In genomic region chr5:65177026-65177514, GRCm38 (mm10) we compare ENCODE assay signal across 9 mouse cellular contexts. TPM values are rescaled to one million over a fixed set of nuclear protein-coding genes. Genes with fewer than 3 reads are reported as not detected.
DNase-seq lines count a peak whose midpoint lies in the region; ATAC-seq and TF ChIP-seq lines count a peak whose summit lies in the region.
"Had no signal": no experiment of that assay in that cellular context is flagged by ENCODE, and none has a peak within 500 bp of the region (broad histone marks: within the 10 kb centered on the region; RNA-seq: fewer than 3 reads in every experiment).

No protein-coding gene starts in this region.

- no peak for TF ChIP-seq POLR2A in limb, embryonic 14.5 days (IDR thresholded peaks at IDR 0.05; ENCODE audit: borderline replicate concordance, extremely low read depth, insufficient read depth, insufficient read length)

- H3K4me2 ChIP-seq in forebrain, embryonic 15.5 days (replicated peaks), result no peak overlapping the region
- no peak overlapping the region for H3K4me2 ChIP-seq in forebrain, embryonic 12.5 days
- peak overlapping the region; percentile 31 for H3K4me2 ChIP-seq in heart, embryonic 16.5 days (ENCODE audit: low read depth, low read length)
- no peak overlapping the region for H3K4me2 ChIP-seq in limb, embryonic 14.5 days (replicated peaks; ENCODE audit: low read depth, low read length, severe bottlenecking)

- ATAC-seq in forebrain, embryonic 15.5 days (replicated peaks), result peak; percentile 43; the same call in 1 of the 2 replicates
- no peak; the same call in 1 of the 2 replicates for ATAC-seq in forebrain, embryonic 12.5 days (ENCODE audit: low FRiP score)
- ATAC-seq in Patski, result peak; percentile 44
- ATAC-seq in heart, embryonic 16.5 days (replicated peaks; ENCODE audit: extremely low read depth, insufficient read depth, low FRiP score), result peak; percentile 56
- no peak for ATAC-seq in limb, embryonic 14.5 days (ENCODE audit: low FRiP score, low read depth)
- ATAC-seq in megakaryocyte progenitor cell, adult 5-6 weeks (replicated peaks; ENCODE audit: poor library complexity), result no peak

- no peak for DNase-seq in Patski (ENCODE audit: low read depth, low spot score)
- DNase-seq in limb, embryonic 14.5 days (ENCODE audit: low spot score), result peak; percentile 71
- no peak for DNase-seq in gastrocnemius, adult 2 months
- no peak for DNase-seq in gastrocnemius, adult 18-20 months (ENCODE audit: low spot score)

- peaks cover 33% of the 10 kb centered on the region for H3K4me1 ChIP-seq in forebrain, embryonic 15.5 days
- H3K4me1 ChIP-seq in forebrain, embryonic 12.5 days, result peaks cover 32% of the 10 kb centered on the region
- H3K4me1 ChIP-seq in heart, embryonic 16.5 days (ENCODE audit: control insufficient read depth, insufficient read depth, low read length), result peaks cover 32% of the 10 kb centered on the region
- peaks cover 35% of the 10 kb centered on the region for H3K4me1 ChIP-seq in limb, embryonic 14.5 days (ENCODE audit: control insufficient read depth, insufficient read depth, low read length)
- H3K4me1 ChIP-seq: megakaryocyte, embryonic 14.5 days had no signal

- CTCF ChIA-PET in Patski (lab: Charles Lee), result interaction anchor here (1.1 to 1.6 kb wide), 3 partner anchors 19 to 173 kb away, joined by 3 to 5 read pairs (median 4); no protein-coding TSS in a partner anchor

- no peak overlapping the region for H3K4me3 ChIP-seq in forebrain, embryonic 15.5 days
- no peak overlapping the region for H3K4me3 ChIP-seq in forebrain, embryonic 12.5 days (replicated peaks)
- H3K4me3 ChIP-seq in heart, embryonic 16.5 days (ENCODE audit: low read length), result no peak overlapping the region
- H3K4me3 ChIP-seq in limb, embryonic 14.5 days (replicated peaks; ENCODE audit: low read length), result no peak overlapping the region
- H3K4me3 ChIP-seq in gastrocnemius, adult 2 months, result no peak overlapping the region
- H3K4me3 ChIP-seq: megakaryocyte, embryonic 14.5 days had no signal

- WGBS in forebrain, embryonic 15.5 days, result 29% methylated on average over 11 of the region's 11 CpGs
- 55% methylated on average over 11 of the region's 11 CpGs for WGBS in forebrain, embryonic 12.5 days
- WGBS in heart, embryonic 16.5 days, result 12% methylated on average over 11 of the region's 11 CpGs
- 22% methylated on average over 11 of the region's 11 CpGs for WGBS in limb, embryonic 14.5 days

- H3K27me3 ChIP-seq in forebrain, embryonic 15.5 days, result no peaks in the 10 kb centered on the region
- H3K27me3 ChIP-seq in forebrain, embryonic 12.5 days, result no peaks in the 10 kb centered on the region
- no peaks in the 10 kb centered on the region for H3K27me3 ChIP-seq in Patski
- H3K27me3 ChIP-seq in heart, embryonic 16.5 days (ENCODE audit: control insufficient read depth, insufficient read depth, low read length), result no peaks in the 10 kb centered on the region
- no peaks in the 10 kb centered on the region for H3K27me3 ChIP-seq in limb, embryonic 14.5 days (ENCODE audit: control insufficient read depth, insufficient read depth, low read length)

- POLR2A ChIA-PET in Patski (lab: Charles Lee), result no interaction called here

- H3K9me3 ChIP-seq in forebrain, embryonic 15.5 days, result no peaks in the 10 kb centered on the region
- no peaks in the 10 kb centered on the region for H3K9me3 ChIP-seq in forebrain, embryonic 12.5 days
- no peaks in the 10 kb centered on the region for H3K9me3 ChIP-seq in heart, embryonic 16.5 days (replicated peaks; ENCODE audit: control insufficient read depth, low read length)
- H3K9me3 ChIP-seq in limb, embryonic 14.5 days (ENCODE audit: control insufficient read depth, low read length), result no peaks in the 10 kb centered on the region

- intact Hi-C loops in gastrocnemius, adult 2 months (cut with DNase I), result no loop called here

- no peak overlapping the region for H3K27ac ChIP-seq in forebrain, embryonic 15.5 days (replicated peaks)
- no peak overlapping the region for H3K27ac ChIP-seq in forebrain, embryonic 12.5 days
- H3K27ac ChIP-seq in heart, embryonic 16.5 days (ENCODE audit: low read length), result peak overlapping the region; percentile 84
- H3K27ac ChIP-seq in limb, embryonic 14.5 days (replicated peaks; ENCODE audit: low read depth, low read length), result no peak overlapping the region
- no peak overlapping the region for H3K27ac ChIP-seq in gastrocnemius, adult 2 months

- no peaks in the 10 kb centered on the region for H3K36me3 ChIP-seq in forebrain, embryonic 15.5 days
- no peaks in the 10 kb centered on the region for H3K36me3 ChIP-seq in forebrain, embryonic 12.5 days (replicated peaks)
- no peaks in the 10 kb centered on the region for H3K36me3 ChIP-seq in heart, embryonic 16.5 days (ENCODE audit: control insufficient read depth, insufficient read depth)
- H3K36me3 ChIP-seq in limb, embryonic 14.5 days (ENCODE audit: control insufficient read depth, insufficient read depth, low read length), result no peaks in the 10 kb centered on the region

- no peak for TF ChIP-seq CTCF in Patski (IDR thresholded peaks at IDR 0.05)
- TF ChIP-seq CTCF in gastrocnemius, adult 2 months (IDR thresholded peaks at IDR 0.05), result no peak

- in situ Hi-C loops in Patski (cut with MboI; ENCODE audit: low pct_unique_long_range_greater_than_20kb), result no loop called here

- H3K9ac ChIP-seq in forebrain, embryonic 15.5 days (replicated peaks), result no peak overlapping the region
- no peak overlapping the region for H3K9ac ChIP-seq in forebrain, embryonic 12.5 days
- H3K9ac ChIP-seq in heart, embryonic 16.5 days (ENCODE audit: low read length), result peak overlapping the region; percentile 43
- no peak overlapping the region for H3K9ac ChIP-seq in limb, embryonic 14.5 days (ENCODE audit: low read depth, low read length, severe bottlenecking)

RNA-seq across cellular contexts. Expression of gene Wdr19, which starts 22.4 kb away (rescaled TPM):
- 10.4 and 12.0 TPM in 2 replicates for polyA plus RNA-seq in forebrain, embryonic 15.5 days (2015; fragmentation: Nextera tagmentation; extraction: Ambion mirVana)
- polyA plus RNA-seq in forebrain, embryonic 12.5 days (2016; fragmentation: Nextera tagmentation; extraction: Ambion mirVana), result 13.8 and 14.8 TPM in 2 replicates
- 29.2 TPM for polyA plus RNA-seq in Patski (2021)
- 5.0 and 5.6 TPM in 2 replicates for polyA plus RNA-seq in heart, embryonic 16.5 days (2015; fragmentation: Nextera tagmentation; extraction: Ambion mirVana)
- polyA plus RNA-seq in limb, embryonic 14.5 days (2012; rRNA removed), result 11.9 and 12.4 TPM in 2 replicates
- 8.4 and 11.4 TPM in 2 replicates for polyA plus RNA-seq in limb, embryonic 14.5 days (2014; fragmentation: Nextera tagmentation; extraction: Ambion mirVana)
- 1 to 10 TPM in 1 of 2 experiments, under 1 TPM in 1; 0.95 to 1.7 TPM for total RNA-seq in gastrocnemius, adult 2 months (2021)
- total RNA-seq in megakaryocyte progenitor cell, adult 5-6 weeks (2015), result 1.4 and 1.8 TPM in 2 replicates
- total RNA-seq in megakaryocyte progenitor cell, adult 5-6 weeks (2017), result 1.7 and 5.0 TPM in 2 replicates
- total RNA-seq in gastrocnemius, adult 18-20 months (2021), result 1 to 10 TPM in 1 of 2 experiments, under 1 TPM in 1; 0.71 to 1.8 TPM

Comparison
In these comparisons a context has a peak if more than half of its experiments do, and no peak if none do; other contexts are left out.
1. ATAC-seq: peak in forebrain, embryonic 15.5 days (single experiment), Patski (single experiment) and heart, embryonic 16.5 days (single experiment); none in forebrain, embryonic 12.5 days (single experiment), limb, embryonic 14.5 days (single experiment) and megakaryocyte progenitor cell, adult 5-6 weeks (single experiment).